Mouse (Mus musculus) spleen, adult 2 months (tissue): Measurements from ENCODE around the gene Txk. TPM values are rescaled to one million over a fixed set of nuclear protein-coding genes. Genes with fewer than 3 reads are reported as not detected.

Experiments used
- DNase-seq, 2 experiments: peaks; one replicate each; pipeline versions ENCODE4 v3.0.0 to v3.0.0-alpha.2; 2012 to 2021; ENCODE audit warnings: low spot score in 2 of 2, low read depth in 1 of 2
- H3K27ac ChIP-seq: fragments of 200-500 bp; 2 replicates; pipeline ENCODE4 v1.5.1; 2012; ENCODE audit warnings: low read length, inconsistent platforms; ENCODE audit not compliant: insufficient read depth
- H3K27me3 ChIP-seq: fragments of 200-500 bp; 2 replicates; pipeline ENCODE4 v1.6.1; 2012; ENCODE audit warnings: mild to moderate bottlenecking, moderate library complexity, low read length, inconsistent platforms; ENCODE audit not compliant: control insufficient read depth, insufficient read depth
- H3K36me3 ChIP-seq: fragments of 200-500 bp; 2 replicates; pipeline ENCODE4 v1.6.1; 2012; ENCODE audit warnings: mild to moderate bottlenecking, low read length, inconsistent platforms; ENCODE audit not compliant: control insufficient read depth, insufficient read depth
- H3K4me1 ChIP-seq: fragments of 200-500 bp; 2 replicates; pipeline ENCODE4 v1.6.1; 2011; ENCODE audit warnings: inconsistent platforms; ENCODE audit not compliant: control insufficient read depth, insufficient read depth, insufficient read length
- H3K4me3 ChIP-seq: fragments of 200-500 bp; 2 replicates; pipeline ENCODE4 v1.5.1; 2011; ENCODE audit warnings: mild to moderate bottlenecking, inconsistent platforms; ENCODE audit not compliant: insufficient read depth, insufficient read length; ENCODE audit errors: extremely low read depth
- CTCF ChIP-seq: fragments of 200-500 bp; IDR thresholded peaks from 2 replicates; pipeline ENCODE4 v1.5.1; 2011; ENCODE audit warnings: mild to moderate bottlenecking, inconsistent platforms; ENCODE audit not compliant: insufficient read depth, insufficient read length, insufficient replicate concordance; ENCODE audit errors: extremely low read depth
- POLR2A ChIP-seq: fragments of 200-500 bp; IDR thresholded peaks from 2 replicates; pipeline ENCODE4 v1.6.1; 2011; ENCODE audit warnings: low read depth, low read length, inconsistent platforms
- WGBS: fragments of 180-500 bp; shearing (Covaris S2); methylation state at CpG from one replicate; pipeline ENCODE4 v1.1.7; 2018; 5-methylcytosine and 5-hydroxymethylcytosine counted together
- polyA plus RNA-seq: library from polyadenylated mRNA; depleted of rRNA; stranded (reverse); fragments of >200 nt; gene quantifications from 2 replicates; pipeline ENCODE4 v1.2.3, GENCODE M21; 2012

Txk gene
- polyA plus RNA-seq, 1 experiment = 4.2 TPM

DNA sequence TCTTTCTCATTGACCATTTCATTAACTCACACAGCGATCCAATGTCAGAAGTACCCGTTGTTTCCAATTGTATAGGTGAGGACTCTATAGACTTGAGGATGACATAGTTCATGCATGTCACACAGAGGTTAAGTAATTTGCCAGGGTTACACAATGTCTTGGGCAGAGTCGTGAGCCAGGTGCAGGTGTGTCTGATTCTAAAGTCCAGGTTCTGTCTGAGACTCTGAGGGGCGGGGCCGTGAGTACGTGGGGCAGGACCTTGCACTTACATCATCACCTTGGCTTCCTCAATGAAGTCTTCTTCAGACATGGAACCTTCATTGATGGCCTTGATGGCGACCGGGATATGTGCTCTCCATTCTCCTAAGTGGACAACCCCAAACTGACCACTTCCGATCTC, 42.6 kb downstream of the Txk start:
- no peaks in the 10 kb centered on the region for H3K27me3 ChIP-seq
- H3K4me3 ChIP-seq = no peak overlapping the region
- H3K36me3 ChIP-seq = no peaks in the 10 kb centered on the region
- H3K4me1 ChIP-seq = no peaks in the 10 kb centered on the region
- no peak overlapping the region for H3K27ac ChIP-seq
- 90% methylated on average over 9 of the region's 9 CpGs for WGBS
- no peak for DNase-seq
- TF ChIP-seq POLR2A (no peak), CTCF (no peak)

DNA sequence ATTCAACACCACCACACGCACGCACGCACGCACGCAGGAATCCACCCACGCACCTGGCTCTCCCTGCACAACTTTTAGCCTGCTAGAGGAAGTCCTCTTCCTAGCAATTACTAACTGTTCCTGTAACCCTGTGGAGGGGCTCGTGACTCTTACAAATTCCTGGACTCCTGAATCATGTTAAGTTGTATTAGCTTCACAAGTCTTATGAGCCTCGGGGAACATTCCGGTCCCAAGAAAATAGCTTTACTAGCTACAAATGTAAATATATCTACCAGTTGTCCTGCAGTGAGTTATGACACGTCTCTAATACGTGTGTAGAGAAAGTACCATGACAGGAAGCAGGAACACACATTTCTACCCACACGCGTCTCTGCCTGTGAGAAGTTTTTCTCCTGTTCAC, 43.1 kb downstream of the Txk start:
- Histone ChIP-seq H3K4me1 (no peaks in the 10 kb centered on the region), H3K27ac (no peak overlapping the region), H3K36me3 (no peaks in the 10 kb centered on the region), H3K4me3 (no peak overlapping the region), H3K27me3 (no peaks in the 10 kb centered on the region)
- no peak for TF ChIP-seq POLR2A
- TF ChIP-seq CTCF = no peak
- WGBS = 56% methylated on average over 13 of the region's 13 CpGs
- DNase-seq = no peak

DNA sequence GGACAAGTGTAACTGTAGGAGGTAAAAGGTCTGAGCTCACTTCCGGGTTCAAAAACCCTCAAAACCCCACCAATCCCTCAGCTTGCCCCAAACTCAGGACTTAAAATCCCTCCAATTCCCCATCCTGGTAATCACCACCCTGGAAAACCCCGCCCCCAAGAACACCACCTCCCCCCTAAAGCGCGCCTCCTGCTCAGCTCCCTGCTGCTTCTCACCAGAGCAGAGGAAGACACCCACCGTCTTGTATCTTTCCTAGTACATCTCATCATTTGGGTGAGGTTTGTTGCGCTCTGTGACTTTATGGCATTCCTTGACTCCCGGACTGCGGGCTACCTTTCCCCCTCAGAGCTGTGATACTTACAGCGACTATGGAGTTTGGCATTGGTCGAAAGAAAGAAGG, 45.9 kb downstream of the Txk start:
- no peak for DNase-seq
- no peak for TF ChIP-seq CTCF
- TF ChIP-seq POLR2A = no peak
- Histone ChIP-seq H3K4me3 (no peak overlapping the region), H3K4me1 (no peaks in the 10 kb centered on the region), H3K27ac (no peak overlapping the region), H3K36me3 (no peaks in the 10 kb centered on the region), H3K27me3 (no peaks in the 10 kb centered on the region)
- WGBS = 89% methylated on average over 10 of the region's 10 CpGs

- Histone ChIP-seq H3K36me3 (no peaks in the 10 kb centered on the region), H3K27ac (no peak overlapping the region), H3K4me1 (no peaks in the 10 kb centered on the region), H3K27me3 (no peaks in the 10 kb centered on the region), H3K4me3 (no peak overlapping the region)
- no peak for DNase-seq
- 87% methylated on average over 10 of the region's 10 CpGs for WGBS
- no peak for TF ChIP-seq POLR2A
- TF ChIP-seq CTCF = no peak
Observed at GRCm38 (mm10) chr5:72706095-72706494, 46.5 kb downstream of the Txk start.

GRCm38 (mm10) chr5:72702202-72702601, 50.4 kb downstream of the Txk start:
- DNase-seq = no peak
- TF ChIP-seq CTCF = no peak
- no peak for TF ChIP-seq POLR2A
- H3K27ac ChIP-seq = no peak overlapping the region
- H3K36me3 ChIP-seq = no peaks in the 10 kb centered on the region
- no peak overlapping the region for H3K4me3 ChIP-seq
- no peaks in the 10 kb centered on the region for H3K4me1 ChIP-seq
- no peaks in the 10 kb centered on the region for H3K27me3 ChIP-seq

DNA sequence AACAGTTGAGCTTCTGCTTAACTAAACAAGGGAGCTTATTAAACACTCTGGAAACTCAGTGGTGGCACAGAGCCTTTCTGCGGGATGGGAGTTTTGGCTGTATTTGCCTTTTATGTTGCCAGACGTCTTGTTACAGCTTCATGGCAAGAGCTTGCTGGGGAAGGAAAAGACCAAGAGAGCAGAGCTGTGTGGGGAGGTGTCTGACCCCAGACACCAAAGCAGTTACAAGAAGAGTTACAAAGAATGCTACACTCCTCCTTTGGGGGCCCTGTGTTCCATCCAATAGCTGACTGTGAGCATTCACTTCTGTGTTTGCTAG, 53.1 kb downstream of the Txk start:
- 82% methylated on average over 2 of the region's 2 CpGs for WGBS
- TF ChIP-seq CTCF = no peak
- TF ChIP-seq POLR2A = no peak

GRCm38 (mm10) chr5:72698818-72699499, 53.6 kb downstream of the Txk start:
- Histone ChIP-seq H3K27ac (no peak overlapping the region), H3K4me3 (no peak overlapping the region), H3K27me3 (no peaks in the 10 kb centered on the region), H3K36me3 (no peaks in the 10 kb centered on the region), H3K4me1 (no peaks in the 10 kb centered on the region)
- 88% methylated on average over 7 of the region's 7 CpGs for WGBS
- TF ChIP-seq POLR2A (no peak), CTCF (no peak)
- no peak for DNase-seq

More for the DNA sequence above, 53.1 kb downstream of the Txk start:
- Histone ChIP-seq H3K27me3 (no peaks in the 10 kb centered on the region), H3K36me3 (no peaks in the 10 kb centered on the region), H3K27ac (no peak overlapping the region), H3K4me1 (no peaks in the 10 kb centered on the region), H3K4me3 (no peak overlapping the region)
- DNase-seq = no peak

DNA sequence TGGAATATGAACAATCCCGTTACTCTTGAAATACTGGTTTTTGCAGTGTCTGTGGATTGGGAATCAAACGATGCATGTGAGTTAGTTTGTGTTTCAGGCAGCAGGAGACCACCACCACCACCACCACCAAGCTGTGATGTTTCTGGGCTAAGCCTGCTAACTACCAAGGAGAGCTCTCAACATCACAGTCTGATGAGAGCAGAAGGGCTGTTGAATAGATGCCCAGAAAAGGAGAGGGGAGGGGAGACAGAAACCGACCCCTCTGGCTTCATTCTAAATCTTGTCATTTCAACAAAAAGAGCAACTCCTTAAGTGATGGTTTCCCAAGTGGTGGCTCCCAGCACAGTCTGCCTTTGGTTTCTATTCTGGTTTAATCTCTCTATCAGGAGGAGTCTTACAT, 54.2 kb downstream of the Txk start:
- Histone ChIP-seq H3K36me3 (no peaks in the 10 kb centered on the region), H3K4me3 (no peak overlapping the region), H3K4me1 (no peaks in the 10 kb centered on the region), H3K27ac (no peak overlapping the region), H3K27me3 (no peaks in the 10 kb centered on the region)
- DNase-seq = no peak
- WGBS = 88% methylated on average over 3 of the region's 3 CpGs
- TF ChIP-seq CTCF (no peak), POLR2A (no peak)
